Mouse (Mus musculus): ENCODE data around the gene Nfkb2. TPM values are rescaled to one million over a fixed set of nuclear protein-coding genes. Genes with fewer than 3 reads are reported as not detected.

Gene Nfkb2
- polyA plus RNA-seq, 1 experiment from 2014 or later = 7.7 TPM

DNA sequence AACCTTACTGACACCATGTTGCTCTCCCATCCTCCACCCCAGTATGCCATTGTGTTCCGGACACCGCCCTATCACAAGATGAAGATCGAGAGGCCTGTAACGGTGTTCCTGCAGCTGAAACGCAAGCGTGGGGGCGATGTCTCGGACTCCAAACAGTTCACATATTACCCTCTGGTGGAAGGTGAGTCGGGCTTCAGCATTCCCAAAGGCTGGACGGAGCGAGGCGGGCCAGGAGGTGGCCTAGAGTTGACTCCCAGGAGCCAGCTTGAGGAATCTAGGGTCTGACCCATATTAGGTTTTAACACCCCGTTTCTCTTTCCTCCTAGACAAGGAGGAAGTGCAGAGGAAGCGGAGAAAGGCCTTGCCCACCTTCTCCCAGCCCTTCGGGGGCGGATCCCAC, 4.2 kb downstream of the Nfkb2 start:
- Histone ChIP-seq H3K9me3 (ENCODE audit: low read depth, low read length) (no peaks in the 10 kb centered on the region), H3K27me3 (ENCODE audit: insufficient read depth, low read length) (0 out of 2 replicates have a peak, but pooled peaks cover 7% of the 10 kb centered on the region), H3K4me2 (peak overlapping the region; percentile 80), H3K36me3 (ENCODE audit: insufficient read depth) (peaks cover 15% of the 10 kb centered on the region; the same call in 1 of the 2 replicates), H3K9ac (no peak overlapping the region), H3K27ac (ENCODE audit: low read depth) (no peak overlapping the region), H3K4me1 (ENCODE audit: insufficient read depth) (0 out of 2 replicates have a peak, but pooled peaks cover 3% of the 10 kb centered on the region), H3K4me3 (ENCODE audit: low read depth, low read length) (0 out of 2 replicates have a peak overlapping the region, but pooled peaks have one; percentile 38)
- 65% methylated on average over 16 of the region's 16 CpGs for WGBS
- DNase-seq (no peak), ATAC-seq (ENCODE audit: insufficient read depth) (no peak)
- TF ChIP-seq CTCF (IDR thresholded peaks at IDR 0.05; ENCODE audit: low read depth) = no peak

DNA sequence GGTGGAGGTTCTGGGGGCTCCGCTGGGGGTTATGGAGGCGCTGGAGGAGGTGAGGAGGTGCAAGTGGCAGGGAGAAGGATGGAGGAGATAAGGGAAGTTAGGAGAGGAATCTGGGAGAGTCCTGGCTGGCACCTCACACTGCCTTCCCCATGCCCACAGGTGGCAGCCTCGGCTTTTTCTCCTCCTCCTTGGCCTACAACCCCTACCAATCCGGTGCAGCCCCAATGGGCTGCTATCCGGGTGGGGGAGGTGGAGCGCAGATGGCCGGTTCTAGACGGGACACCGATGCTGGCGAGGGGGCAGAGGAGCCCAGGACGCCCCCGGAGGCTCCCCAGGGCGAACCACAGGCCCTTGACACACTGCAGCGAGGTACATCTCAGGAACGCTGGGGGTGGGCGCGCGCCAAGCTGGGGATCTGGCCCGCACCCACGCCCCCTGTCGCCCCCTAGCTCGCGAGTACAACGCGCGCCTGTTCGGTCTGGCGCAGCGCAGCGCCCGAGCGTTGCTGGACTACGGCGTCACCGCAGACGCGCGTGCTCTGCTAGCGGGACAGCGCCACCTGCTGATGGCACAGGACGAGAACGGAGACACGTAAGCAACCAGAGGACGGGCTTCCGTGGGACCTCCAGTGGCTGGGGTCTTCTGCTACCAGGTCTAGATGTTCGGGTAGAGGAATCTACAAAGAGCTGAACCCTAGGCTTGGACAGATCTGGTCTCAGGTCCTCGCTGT, 4.8 kb downstream of the Nfkb2 start:
- Histone ChIP-seq H3K4me2 (peak overlapping the region; percentile 80), H3K27ac (ENCODE audit: low read depth) (no peak overlapping the region), H3K36me3 (ENCODE audit: insufficient read depth) (peaks cover 15% of the 10 kb centered on the region; the same call in 1 of the 2 replicates), H3K4me1 (ENCODE audit: insufficient read depth) (0 out of 2 replicates have a peak, but pooled peaks cover 3% of the 10 kb centered on the region), H3K4me3 (ENCODE audit: low read depth, low read length) (peak overlapping the region; percentile 38), H3K9ac (peak overlapping the region; percentile 40; the same call in 1 of the 2 replicates), H3K9me3 (ENCODE audit: low read depth, low read length) (no peaks in the 10 kb centered on the region), H3K27me3 (ENCODE audit: insufficient read depth, low read length) (peaks cover 8% of the 10 kb centered on the region)
- peak; percentile 96 for TF ChIP-seq CTCF (IDR thresholded peaks at IDR 0.05; ENCODE audit: low read depth)
- peak; percentile 96 for DNase-seq
- peak; percentile 25; the same call in 1 of the 2 replicates for ATAC-seq (ENCODE audit: insufficient read depth)
- 1% methylated on average over 47 of the region's 47 CpGs for WGBS

DNA sequence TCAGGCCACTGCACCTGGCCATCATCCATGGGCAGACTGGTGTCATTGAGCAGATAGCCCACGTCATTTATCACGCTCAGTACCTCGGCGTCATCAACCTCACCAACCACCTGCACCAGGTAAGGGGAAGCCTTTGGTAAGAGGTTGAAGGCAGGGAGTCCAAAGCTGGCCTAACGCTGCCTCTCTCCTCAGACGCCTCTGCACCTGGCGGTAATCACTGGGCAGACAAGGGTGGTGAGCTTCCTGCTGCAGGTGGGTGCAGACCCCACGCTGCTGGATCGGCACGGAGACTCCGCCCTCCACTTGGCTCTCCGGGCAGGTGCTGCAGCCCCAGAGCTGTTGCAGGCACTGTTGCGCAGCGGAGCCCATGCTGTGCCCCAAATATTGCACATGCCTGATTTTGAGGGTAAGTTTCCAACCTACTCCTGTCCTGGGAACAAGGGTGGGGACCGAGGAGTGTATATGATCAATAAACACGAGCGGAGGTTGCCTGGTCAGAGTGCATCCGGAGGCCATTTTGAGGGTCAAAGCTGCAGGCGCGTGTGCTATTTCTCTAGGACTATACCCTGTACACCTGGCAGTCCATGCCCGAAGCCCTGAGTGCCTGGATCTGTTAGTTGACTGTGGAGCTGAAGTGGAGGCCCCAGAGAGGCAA, 5.7 kb downstream of the Nfkb2 start:
- no peak overlapping the region for H3K27ac ChIP-seq (ENCODE audit: low read depth)
- H3K4me1 ChIP-seq (ENCODE audit: insufficient read depth) = 0 out of 2 replicates have a peak, but pooled peaks cover 3% of the 10 kb centered on the region
- H3K4me2 ChIP-seq = no peak overlapping the region
- 74% methylated on average over 21 of the region's 21 CpGs for WGBS
- DNase-seq = no peak
- no peaks in the 10 kb centered on the region for H3K9me3 ChIP-seq (ENCODE audit: low read depth, low read length)
- no peak overlapping the region for H3K4me3 ChIP-seq (ENCODE audit: low read depth, low read length)
- H3K36me3 ChIP-seq (ENCODE audit: insufficient read depth) = peaks cover 15% of the 10 kb centered on the region; the same call in 1 of the 2 replicates
- no peak for TF ChIP-seq CTCF (IDR thresholded peaks at IDR 0.05; ENCODE audit: low read depth)
- H3K27me3 ChIP-seq (ENCODE audit: insufficient read depth, low read length) = peaks cover 17% of the 10 kb centered on the region
- no peak overlapping the region for H3K9ac ChIP-seq
- no peak for ATAC-seq (ENCODE audit: insufficient read depth)

DNA sequence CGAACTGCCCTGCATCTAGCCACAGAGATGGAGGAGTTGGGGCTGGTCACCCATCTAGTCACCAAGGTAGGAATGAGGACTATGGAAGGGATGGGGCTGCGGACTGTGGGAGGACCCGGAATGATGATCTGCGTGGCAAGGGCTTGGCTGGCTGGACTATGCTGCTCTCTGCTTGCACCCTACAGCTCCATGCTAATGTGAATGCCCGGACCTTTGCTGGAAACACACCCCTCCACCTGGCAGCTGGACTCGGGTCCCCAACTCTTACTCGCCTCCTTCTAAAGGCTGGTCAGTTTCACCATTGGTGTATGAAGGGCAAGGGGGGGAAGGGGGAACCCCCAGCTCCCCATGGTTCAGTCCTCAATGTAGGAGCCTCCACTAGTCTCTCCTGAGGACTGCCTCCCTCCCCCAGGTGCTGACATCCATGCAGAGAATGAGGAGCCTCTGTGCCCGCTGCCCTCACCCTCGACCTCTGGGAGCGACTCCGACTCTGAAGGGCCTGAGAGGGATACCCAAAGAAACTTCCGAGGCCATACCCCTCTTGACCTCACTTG, 6.3 kb downstream of the Nfkb2 start:
- Histone ChIP-seq H3K27me3 (ENCODE audit: insufficient read depth, low read length) (peaks cover 22% of the 10 kb centered on the region), H3K9me3 (ENCODE audit: low read depth, low read length) (no peaks in the 10 kb centered on the region), H3K4me2 (no peak overlapping the region), H3K27ac (ENCODE audit: low read depth) (no peak overlapping the region), H3K9ac (no peak overlapping the region), H3K4me3 (ENCODE audit: low read depth, low read length) (no peak overlapping the region), H3K4me1 (ENCODE audit: insufficient read depth) (0 out of 2 replicates have a peak, but pooled peaks cover 3% of the 10 kb centered on the region), H3K36me3 (ENCODE audit: insufficient read depth) (peaks cover 15% of the 10 kb centered on the region; the same call in 1 of the 2 replicates)
- ATAC-seq (ENCODE audit: insufficient read depth) (no peak), DNase-seq (no peak)
- 85% methylated on average over 12 of the region's 12 CpGs for WGBS
- TF ChIP-seq CTCF (IDR thresholded peaks at IDR 0.05; ENCODE audit: low read depth) = no peak

DNA sequence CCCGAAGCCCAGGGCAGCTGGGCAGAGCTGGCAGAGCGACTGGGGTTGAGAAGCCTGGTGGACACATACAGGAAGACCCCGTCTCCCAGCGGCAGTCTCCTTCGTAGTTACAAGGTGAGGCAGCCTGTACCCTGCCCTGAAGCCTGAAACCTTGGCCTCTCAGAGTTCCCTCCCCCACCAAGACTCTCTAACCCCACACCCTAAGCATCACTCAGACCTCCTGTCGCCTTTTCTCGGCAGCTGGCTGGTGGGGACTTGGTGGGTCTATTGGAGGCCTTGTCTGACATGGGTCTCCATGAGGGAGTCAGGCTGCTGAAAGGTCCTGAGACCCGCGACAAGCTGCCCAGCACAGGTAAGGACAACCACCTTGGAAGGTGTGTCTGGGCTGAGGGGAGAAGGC, 7.2 kb downstream of the Nfkb2 start:
- H3K4me3 ChIP-seq (ENCODE audit: low read depth, low read length) = no peak overlapping the region
- peaks cover 15% of the 10 kb centered on the region; the same call in 1 of the 2 replicates for H3K36me3 ChIP-seq (ENCODE audit: insufficient read depth)
- WGBS = 85% methylated on average over 9 of the region's 9 CpGs
- no peak overlapping the region for H3K9ac ChIP-seq
- TF ChIP-seq CTCF (IDR thresholded peaks at IDR 0.05; ENCODE audit: low read depth) = no peak
- no peak overlapping the region for H3K4me2 ChIP-seq
- no peaks in the 10 kb centered on the region for H3K4me1 ChIP-seq (ENCODE audit: insufficient read depth)
- H3K27ac ChIP-seq (ENCODE audit: low read depth) = no peak overlapping the region
- H3K9me3 ChIP-seq (ENCODE audit: low read depth, low read length) = no peaks in the 10 kb centered on the region
- H3K27me3 ChIP-seq (ENCODE audit: insufficient read depth, low read length) = peaks cover 28% of the 10 kb centered on the region
- ATAC-seq (ENCODE audit: insufficient read depth) (no peak), DNase-seq (no peak)

DNA sequence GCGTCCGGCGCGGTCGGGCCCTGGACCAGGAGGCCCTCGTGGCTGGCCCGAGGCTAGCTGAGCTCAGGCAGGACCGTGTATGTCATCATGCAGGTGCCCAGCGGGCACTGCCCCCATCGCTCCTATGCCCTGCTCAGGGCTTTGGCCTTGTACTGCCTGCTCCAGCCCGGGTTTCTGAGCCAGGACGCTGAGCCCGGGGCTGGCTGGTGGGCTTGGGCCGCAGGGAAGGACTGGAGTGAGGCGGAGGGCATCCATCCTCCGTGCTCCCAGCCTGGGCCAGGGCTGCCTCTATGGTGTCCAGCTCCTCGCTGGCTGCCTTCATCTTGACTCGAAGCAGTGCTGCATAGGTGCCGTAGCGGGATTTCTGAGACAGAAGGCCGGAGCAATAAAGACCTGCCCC, 8.4 kb downstream of the Nfkb2 start:
- TF ChIP-seq CTCF (IDR thresholded peaks at IDR 0.05; ENCODE audit: low read depth) = no peak

DNA sequence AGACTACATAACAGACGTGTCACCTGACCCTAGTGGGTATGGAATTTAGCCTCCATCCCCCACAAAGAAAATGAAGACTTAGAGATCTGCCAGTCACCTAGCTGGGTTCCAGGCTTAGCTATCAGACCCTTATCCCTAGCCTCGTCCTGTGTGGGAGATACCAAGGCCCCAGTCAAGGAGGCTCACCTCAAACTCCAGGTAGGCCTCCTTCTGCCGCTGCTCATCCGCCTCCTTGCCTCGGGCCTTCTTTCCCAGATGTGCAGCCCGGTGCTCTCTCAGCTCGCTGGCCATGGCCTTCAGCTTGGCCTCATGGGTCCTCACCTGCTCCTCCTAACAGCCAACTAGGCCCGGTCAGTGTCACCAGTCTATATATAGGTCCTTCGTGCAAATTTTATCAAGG, 9.0 kb downstream of the Nfkb2 start:
- no peak for DNase-seq
- 86% methylated on average over 9 of the region's 9 CpGs for WGBS
- Histone ChIP-seq H3K4me1 (ENCODE audit: insufficient read depth) (no peaks in the 10 kb centered on the region), H3K4me2 (no peak overlapping the region), H3K27ac (ENCODE audit: low read depth) (no peak overlapping the region), H3K4me3 (ENCODE audit: low read depth, low read length) (no peak overlapping the region), H3K27me3 (ENCODE audit: insufficient read depth, low read length) (peaks cover 44% of the 10 kb centered on the region), H3K36me3 (ENCODE audit: insufficient read depth) (peaks cover 15% of the 10 kb centered on the region; the same call in 1 of the 2 replicates), H3K9ac (no peak overlapping the region), H3K9me3 (ENCODE audit: low read depth, low read length) (no peaks in the 10 kb centered on the region)
- no peak for ATAC-seq (ENCODE audit: insufficient read depth)
- no peak for TF ChIP-seq CTCF (IDR thresholded peaks at IDR 0.05; ENCODE audit: low read depth)

More for the DNA sequence above, 8.4 kb downstream of the Nfkb2 start:
- no peak for ATAC-seq (ENCODE audit: insufficient read depth)
- Histone ChIP-seq H3K27ac (ENCODE audit: low read depth) (no peak overlapping the region), H3K4me2 (no peak overlapping the region), H3K27me3 (ENCODE audit: insufficient read depth, low read length) (peaks cover 40% of the 10 kb centered on the region), H3K36me3 (ENCODE audit: insufficient read depth) (peaks cover 15% of the 10 kb centered on the region; the same call in 1 of the 2 replicates), H3K4me3 (ENCODE audit: low read depth, low read length) (no peak overlapping the region), H3K9me3 (ENCODE audit: low read depth, low read length) (no peaks in the 10 kb centered on the region), H3K9ac (no peak overlapping the region), H3K4me1 (ENCODE audit: insufficient read depth) (no peaks in the 10 kb centered on the region)
- DNase-seq = no peak
- WGBS = 88% methylated on average over 21 of the region's 21 CpGs
